ENCODE assay signal across 8 mouse cellular contexts in the genomic region with DNA sequence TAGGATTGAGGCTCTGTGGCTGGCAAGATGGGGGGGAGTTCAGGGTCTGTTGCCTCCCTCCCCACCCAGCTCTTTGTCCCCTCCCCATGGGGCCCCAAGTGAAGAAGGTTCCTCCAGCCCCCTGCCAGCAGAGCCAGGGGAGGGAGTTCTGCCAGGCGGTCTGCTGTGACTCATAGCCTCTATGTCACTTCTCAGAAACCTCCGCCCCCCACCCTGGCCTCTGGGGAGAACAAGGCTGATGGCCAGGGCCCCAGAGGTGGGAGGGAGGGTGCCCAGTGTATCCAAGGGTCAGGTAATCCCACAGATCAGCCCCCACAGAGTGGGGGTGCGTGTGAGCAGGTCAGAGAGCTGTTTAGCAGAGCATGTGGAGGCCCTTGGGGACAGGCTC. TPM values are rescaled to one million over a fixed set of nuclear protein-coding genes. Genes with fewer than 3 reads are reported as not detected.
DNase-seq lines count a peak whose midpoint lies in the region; ATAC-seq lines count a peak whose summit lies in the region.

No protein-coding gene starts in this region.

- no peak for ATAC-seq in CD4-positive, CD25-positive, alpha-beta regulatory T cell, adult 4 months
- no peak for ATAC-seq in limb, embryonic 13.5 days (ENCODE audit: low FRiP score, low read depth)
- no peak for ATAC-seq in neural tube, embryonic 13.5 days (ENCODE audit: low read depth)

- peaks cover 77% of the 10 kb centered on the region for H3K4me1 ChIP-seq in hindbrain, embryonic 10.5 days (replicated peaks)
- peaks cover 67% of the 10 kb centered on the region for H3K4me1 ChIP-seq in limb, embryonic 13.5 days
- peaks cover 66% of the 10 kb centered on the region for H3K4me1 ChIP-seq in neural tube, embryonic 13.5 days (replicated peaks)

- DNase-seq in CD4-positive, CD25-positive, alpha-beta regulatory T cell, adult 2 months (ENCODE audit: low read depth, low spot score) = peak; percentile 45
- peak; percentile 72 for DNase-seq in urinary bladder, postnatal 14 days (ENCODE audit: low spot score)
- no peak for DNase-seq in urinary bladder, postnatal 10 days (ENCODE audit: low spot score)
- DNase-seq in hindbrain, embryonic 10.5 days (ENCODE audit: low spot score) = no peak
- no peak for DNase-seq in gastrocnemius, adult 8-10 months (ENCODE audit: low spot score in 2 of 2)

- H3K9ac ChIP-seq in limb, embryonic 13.5 days = peak overlapping the region; percentile 100
- H3K9ac ChIP-seq in neural tube, embryonic 13.5 days = peak overlapping the region; percentile 100

- H3K27me3 ChIP-seq in hindbrain, embryonic 10.5 days (ENCODE audit: insufficient read depth, poor library complexity, severe bottlenecking) = no peaks in the 10 kb centered on the region
- no peaks in the 10 kb centered on the region for H3K27me3 ChIP-seq in limb, embryonic 13.5 days
- H3K27me3 ChIP-seq in neural tube, embryonic 13.5 days = no peaks in the 10 kb centered on the region

- H3K4me3 ChIP-seq in hindbrain, embryonic 10.5 days = peak overlapping the region; percentile 99
- peak overlapping the region; percentile 98 for H3K4me3 ChIP-seq in limb, embryonic 13.5 days
- peak overlapping the region; percentile 98 for H3K4me3 ChIP-seq in neural tube, embryonic 13.5 days

- WGBS in hindbrain, embryonic 10.5 days = 56% methylated on average over 3 of the region's 3 CpGs
- WGBS in limb, embryonic 13.5 days = 46% methylated on average over 3 of the region's 3 CpGs
- 43% methylated on average over 3 of the region's 3 CpGs for WGBS in neural tube, embryonic 13.5 days

- H3K4me2 ChIP-seq in limb, embryonic 13.5 days (replicated peaks) = peak overlapping the region; percentile 93
- peak overlapping the region; percentile 94 for H3K4me2 ChIP-seq in neural tube, embryonic 13.5 days

- peaks cover 83% of the 10 kb centered on the region for H3K36me3 ChIP-seq in hindbrain, embryonic 10.5 days
- peaks cover 72% of the 10 kb centered on the region for H3K36me3 ChIP-seq in limb, embryonic 13.5 days
- peaks cover 67% of the 10 kb centered on the region for H3K36me3 ChIP-seq in neural tube, embryonic 13.5 days

- peak overlapping the region; percentile 100 for H3K27ac ChIP-seq in hindbrain, embryonic 10.5 days
- peak overlapping the region; percentile 100 for H3K27ac ChIP-seq in limb, embryonic 13.5 days
- H3K27ac ChIP-seq in neural tube, embryonic 13.5 days (replicated peaks) = peak overlapping the region; percentile 100

- H3K9me3 ChIP-seq in hindbrain, embryonic 10.5 days = no peaks in the 10 kb centered on the region
- H3K9me3 ChIP-seq in limb, embryonic 13.5 days = no peaks in the 10 kb centered on the region
- H3K9me3 ChIP-seq in neural tube, embryonic 13.5 days = no peaks in the 10 kb centered on the region

RNA-seq across cellular contexts. Expression of a gene that starts 4.8 kb away (rescaled TPM):
- polyA plus RNA-seq in CD4-positive, CD25-positive, alpha-beta regulatory T cell, adult 4 months (2017; shearing (Covaris generic)) = 1 to 10 TPM; 4.6 to 8.2 TPM
- 22.3 and 24.6 TPM in 2 replicates for polyA plus RNA-seq in hindbrain, embryonic 10.5 days (2016; fragmentation: Nextera tagmentation; extraction: Ambion mirVana)
- polyA plus RNA-seq in limb, embryonic 13.5 days (2015; fragmentation: Nextera tagmentation; extraction: Ambion mirVana) = 22.9 and 23.2 TPM in 2 replicates
- polyA plus RNA-seq in neural tube, embryonic 13.5 days (2015; fragmentation: Nextera tagmentation; extraction: Ambion mirVana) = 31.0 and 35.8 TPM in 2 replicates
- total RNA-seq in gastrocnemius, adult 8-10 months (2022) = 10 to 100 TPM; 20.8 to 36.0 (median 29.5) TPM

RNA-seq across cellular contexts. Expression of a gene that starts 12.2 kb away (rescaled TPM):
- polyA plus RNA-seq in CD4-positive, CD25-positive, alpha-beta regulatory T cell, adult 4 months (2017; shearing (Covaris generic)) = 1 to 10 TPM; 1.3 to 1.4 TPM
- 7.1 and 15.0 TPM in 2 replicates for polyA plus RNA-seq in hindbrain, embryonic 10.5 days (2016; fragmentation: Nextera tagmentation; extraction: Ambion mirVana)
- 7.4 and 8.1 TPM in 2 replicates for polyA plus RNA-seq in limb, embryonic 13.5 days (2015; fragmentation: Nextera tagmentation; extraction: Ambion mirVana)
- 53.9 and 55.1 TPM in 2 replicates for polyA plus RNA-seq in neural tube, embryonic 13.5 days (2015; fragmentation: Nextera tagmentation; extraction: Ambion mirVana)
- 1 to 10 TPM; 1.9 to 4.0 (median 2.9) TPM for total RNA-seq in gastrocnemius, adult 8-10 months (2022)

RNA-seq across cellular contexts. Expression of a gene that starts 12.9 kb away (rescaled TPM):
- polyA plus RNA-seq in CD4-positive, CD25-positive, alpha-beta regulatory T cell, adult 4 months (2017; shearing (Covaris generic)) = 100 to 1,000 TPM; 124 to 272 TPM
- 95.3 and 153 TPM in 2 replicates for polyA plus RNA-seq in hindbrain, embryonic 10.5 days (2016; fragmentation: Nextera tagmentation; extraction: Ambion mirVana)
- polyA plus RNA-seq in limb, embryonic 13.5 days (2015; fragmentation: Nextera tagmentation; extraction: Ambion mirVana) = 149 and 194 TPM in 2 replicates
- 325 and 351 TPM in 2 replicates for polyA plus RNA-seq in neural tube, embryonic 13.5 days (2015; fragmentation: Nextera tagmentation; extraction: Ambion mirVana)
- total RNA-seq in gastrocnemius, adult 8-10 months (2022) = 10 to 100 TPM; 23.4 to 49.1 (median 31.4) TPM

RNA-seq across cellular contexts. Expression of a gene that starts 14.4 kb away (rescaled TPM):
- polyA plus RNA-seq in CD4-positive, CD25-positive, alpha-beta regulatory T cell, adult 4 months (2017; shearing (Covaris generic)) = 100 to 1,000 TPM; 303 to 370 TPM
- polyA plus RNA-seq in hindbrain, embryonic 10.5 days (2016; fragmentation: Nextera tagmentation; extraction: Ambion mirVana) = 484 and 504 TPM in 2 replicates
- polyA plus RNA-seq in limb, embryonic 13.5 days (2015; fragmentation: Nextera tagmentation; extraction: Ambion mirVana) = 456 and 475 TPM in 2 replicates
- 467 and 481 TPM in 2 replicates for polyA plus RNA-seq in neural tube, embryonic 13.5 days (2015; fragmentation: Nextera tagmentation; extraction: Ambion mirVana)
- total RNA-seq in gastrocnemius, adult 8-10 months (2022) = 100 to 1,000 TPM; 525 to 571 (median 544) TPM

RNA-seq across cellular contexts. Expression of a gene that starts 19.9 kb away (rescaled TPM):
- polyA plus RNA-seq in CD4-positive, CD25-positive, alpha-beta regulatory T cell, adult 4 months (2017; shearing (Covaris generic)) = 10 to 100 TPM; 21.6 to 23.5 TPM
- polyA plus RNA-seq in hindbrain, embryonic 10.5 days (2016; fragmentation: Nextera tagmentation; extraction: Ambion mirVana) = 12.9 and 14.4 TPM in 2 replicates
- 9.7 and 11.0 TPM in 2 replicates for polyA plus RNA-seq in limb, embryonic 13.5 days (2015; fragmentation: Nextera tagmentation; extraction: Ambion mirVana)
- 11.4 and 16.3 TPM in 2 replicates for polyA plus RNA-seq in neural tube, embryonic 13.5 days (2015; fragmentation: Nextera tagmentation; extraction: Ambion mirVana)
- total RNA-seq in gastrocnemius, adult 8-10 months (2022) = 1 to 10 TPM; 4.3 to 7.8 (median 6.9) TPM

Comparison
In these comparisons a context has a peak if more than half of its experiments do, and no peak if none do; other contexts are left out.
1. DNase-seq: peak in CD4-positive, CD25-positive, alpha-beta regulatory T cell, adult 2 months (single experiment) and urinary bladder, postnatal 14 days (single experiment); none in urinary bladder, postnatal 10 days (single experiment), hindbrain, embryonic 10.5 days (single experiment) and gastrocnemius, adult 8-10 months (0 of 2).
2. Peak in every context shown above with its lines, with median percentiles within 50 percentile points of each other: H3K27ac ChIP-seq and H3K4me3 ChIP-seq.